Mouse (Mus musculus) monocyte, adult 5-6 weeks (primary cell): ENCODE results near the gene Tbc1d21. TPM values are rescaled to one million over a fixed set of nuclear protein-coding genes. Genes with fewer than 3 reads are reported as not detected.

Experiments
- ATAC-seq: fragments of 153-309, 156-312 bp; replicated peaks from 2 replicates; pipeline ENCODE4 v1.8.0; 2017; ENCODE audit warnings: mild to moderate bottlenecking; ENCODE audit not compliant: low TSS enrichment, insufficient number of reproducible peaks, severe bottlenecking, poor library complexity, low FRiP score
- total RNA-seq: library from RNA; stranded (forward); fragments of 200-1000, 200-491, 200-594 nt; gene quantifications from 3 replicates; pipeline ENCODE4 v1.2.3, GENCODE M21; 2017

The Tbc1d21 gene
- total RNA-seq = not detected in 3 replicates

DNA sequence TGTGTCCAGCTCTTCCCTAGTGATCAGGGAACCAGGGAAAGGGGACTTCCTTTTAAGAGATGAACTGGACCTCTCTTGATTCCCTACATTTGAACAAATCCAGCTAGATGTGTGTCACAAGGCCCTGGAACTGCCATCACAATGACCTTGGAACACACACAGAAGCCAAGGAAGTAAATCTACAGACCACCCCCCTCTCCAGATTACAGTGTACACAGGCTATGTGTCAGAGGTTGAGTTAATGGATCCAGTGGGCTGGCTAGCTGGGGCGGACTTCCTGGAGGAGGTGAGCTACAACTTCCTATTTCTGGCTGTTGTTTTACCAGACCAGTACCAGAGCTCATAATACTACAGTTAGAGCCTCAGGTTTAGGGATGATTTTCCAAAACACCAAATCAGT is at the start of gene Tbc1d21:
Tbc1d21 (minus strand) TSS at position 101 of the 400 bp plus-strand sequence.
- ATAC-seq = no peak

DNA sequence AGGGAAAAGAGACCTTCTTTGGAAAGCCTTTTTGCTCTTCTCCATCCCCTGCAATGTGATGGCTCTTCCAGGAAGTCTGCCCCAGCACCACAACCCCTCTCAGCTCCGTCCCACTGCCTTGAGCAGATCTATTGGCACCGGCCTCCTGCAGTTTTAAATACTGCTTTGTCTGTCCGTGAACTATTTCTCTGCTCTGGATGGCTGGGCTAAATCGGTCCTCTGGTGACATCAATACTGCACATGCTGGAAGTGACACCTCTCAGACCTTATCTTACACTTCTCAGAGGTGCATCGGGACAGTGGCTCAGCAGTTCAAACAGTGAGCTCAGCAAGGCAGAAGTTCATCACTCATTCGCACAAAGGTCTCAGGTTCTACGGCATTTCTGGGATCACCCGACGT is 41.3 kb upstream of the Tbc1d21 start:
- ATAC-seq = no peak

GRCm38 (mm10) chr9:58410057-58410735 is 39.9 kb upstream of the Tbc1d21 start:
- ATAC-seq = no peak

DNA sequence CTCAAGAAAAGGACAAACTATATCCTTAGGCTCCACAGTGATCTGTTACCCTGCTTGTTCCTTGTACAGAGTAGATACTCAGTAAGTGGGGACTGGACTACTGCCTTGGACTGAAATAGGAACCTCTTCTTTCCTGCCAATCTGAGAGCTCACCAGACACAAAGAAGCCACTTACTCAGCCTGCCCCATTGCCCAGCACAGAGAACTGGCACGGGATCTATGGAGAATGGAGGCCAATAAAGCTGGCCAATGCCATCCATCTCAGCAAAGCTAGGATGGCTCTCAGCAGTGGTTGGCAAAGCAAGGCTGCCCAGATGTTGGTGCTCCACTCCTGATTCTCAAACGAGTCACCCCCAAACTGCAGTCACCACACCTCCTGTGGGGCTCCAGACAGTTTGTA is 39.0 kb upstream of the Tbc1d21 start:
- ATAC-seq = no peak

GRCm38 (mm10) chr9:58404412-58404811 is 34.2 kb upstream of the Tbc1d21 start:
- ATAC-seq = no peak

GRCm38 (mm10) chr9:58401371-58402082 is 31.3 kb upstream of the Tbc1d21 start:
- no peak for ATAC-seq

DNA sequence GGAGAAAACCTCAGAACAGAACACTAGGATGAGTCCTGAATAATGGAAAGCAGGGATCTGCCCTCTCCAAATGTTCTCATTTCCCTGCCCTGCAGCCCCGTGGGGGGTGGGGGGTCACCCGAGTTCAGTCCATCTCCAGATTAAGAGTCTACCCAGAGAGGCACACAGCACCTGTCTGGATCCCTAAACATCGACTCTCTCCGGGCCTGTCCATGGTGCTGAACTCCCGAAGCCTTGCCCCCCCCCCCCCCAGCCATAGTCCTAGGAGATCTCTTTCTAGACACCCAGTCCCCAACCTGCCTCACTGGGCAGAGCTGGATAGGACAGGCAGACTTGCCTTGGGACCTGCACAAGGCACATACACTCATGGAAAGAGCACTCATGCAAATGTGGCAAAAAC is 29.4 kb upstream of the Tbc1d21 start:
- ATAC-seq = no peak

- no peak for ATAC-seq
Measured at GRCm38 (mm10) chr9:58394605-58395004, 24.4 kb upstream of the Tbc1d21 start.

DNA sequence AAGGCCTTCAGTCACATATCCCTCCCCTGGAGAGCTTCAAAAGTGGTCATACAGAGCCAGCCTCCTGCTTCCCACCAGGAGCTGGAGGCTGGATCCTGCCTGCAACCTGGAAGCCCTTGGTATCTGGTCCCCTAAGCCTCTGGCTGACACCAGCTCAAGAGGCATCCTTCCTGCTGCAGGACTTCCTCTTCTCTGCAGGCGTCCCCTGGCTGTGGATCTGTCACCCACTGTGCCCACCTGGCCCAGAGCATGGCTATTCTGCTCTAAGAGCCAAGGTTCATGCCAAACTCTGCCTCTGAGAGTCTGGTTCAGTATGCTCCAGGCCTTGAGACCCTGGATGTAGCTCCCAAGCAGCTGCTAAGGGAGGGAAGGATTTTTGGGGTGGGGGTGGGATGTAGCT is 23.6 kb upstream of the Tbc1d21 start:
- no peak for ATAC-seq

GRCm38 (mm10) chr9:58388381-58388780 is 18.1 kb upstream of the Tbc1d21 start:
- no peak for ATAC-seq

- no peak for ATAC-seq
Measured at GRCm38 (mm10) chr9:58378878-58379277, 8.6 kb upstream of the Tbc1d21 start.

GRCm38 (mm10) chr9:58373912-58374431 is 3.7 kb upstream of the Tbc1d21 start:
- ATAC-seq = no peak

GRCm38 (mm10) chr9:58371914-58372313 is 1.7 kb upstream of the Tbc1d21 start:
- no peak for ATAC-seq

- no peak for ATAC-seq
Measured at GRCm38 (mm10) chr9:58369644-58370043, 611 bp downstream of the Tbc1d21 start.

- no peak for ATAC-seq
Measured at GRCm38 (mm10) chr9:58364325-58364724, 5.9 kb downstream of the Tbc1d21 start.

DNA sequence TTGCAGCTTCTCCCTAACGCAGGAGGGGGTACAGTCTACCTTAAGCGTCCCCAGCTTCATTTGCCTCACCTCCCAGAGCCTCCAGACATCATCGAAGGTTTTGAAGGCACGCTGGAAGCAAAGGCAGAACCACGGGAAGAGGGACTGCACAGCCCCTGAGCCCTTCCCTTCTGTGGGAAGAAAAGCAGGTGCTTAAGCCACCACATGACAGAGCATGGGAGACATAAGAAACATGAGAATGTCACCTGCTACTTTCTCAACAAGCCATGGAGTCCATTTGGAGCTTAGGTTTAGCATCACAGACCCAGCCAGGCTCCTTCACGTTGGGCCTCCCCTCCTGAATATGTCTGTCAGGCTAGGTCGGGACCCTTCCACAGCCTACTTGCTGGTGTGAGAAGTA is 8.3 kb downstream of the Tbc1d21 start:
- no peak for ATAC-seq

GRCm38 (mm10) chr9:58361373-58361772 is 8.9 kb downstream of the Tbc1d21 start:
- no peak for ATAC-seq

DNA sequence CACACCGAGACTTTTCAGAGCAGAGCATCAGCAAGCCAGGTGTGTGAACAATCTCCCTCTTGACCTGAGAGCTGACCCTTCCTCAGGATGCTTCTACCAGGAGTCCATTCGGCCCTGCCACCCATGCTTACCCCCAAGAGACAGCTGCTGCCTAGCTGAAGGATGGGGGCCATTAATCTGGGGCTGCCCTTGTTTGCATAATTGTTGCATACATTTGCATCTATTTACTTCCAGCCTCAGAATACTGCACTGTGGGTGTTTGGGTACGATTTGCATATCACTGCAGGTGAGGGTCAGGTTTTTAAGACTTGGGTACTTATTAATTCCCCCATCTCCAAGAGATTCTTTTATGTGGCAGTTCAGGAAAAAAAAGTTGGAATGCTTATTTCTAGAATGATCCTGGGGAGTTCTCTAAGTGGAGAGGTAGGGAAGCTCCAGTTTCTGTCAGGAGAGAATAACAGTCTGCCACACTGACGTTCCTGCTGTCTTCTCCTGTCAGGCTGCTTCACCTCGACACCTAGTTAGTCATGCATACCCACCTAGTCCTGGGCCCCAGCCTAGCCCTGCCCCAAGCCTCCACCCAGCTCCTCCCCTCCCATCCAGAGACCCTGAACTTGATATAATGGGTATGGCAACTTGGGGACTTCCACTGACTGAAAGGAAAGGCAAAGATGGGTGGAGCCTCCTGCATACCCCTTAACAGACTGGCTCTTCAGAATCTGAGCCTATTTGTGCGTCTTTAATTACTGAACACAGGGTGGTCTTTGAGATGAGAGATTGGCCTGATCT is 14.8 kb downstream of the Tbc1d21 start:
- no peak for ATAC-seq

DNA sequence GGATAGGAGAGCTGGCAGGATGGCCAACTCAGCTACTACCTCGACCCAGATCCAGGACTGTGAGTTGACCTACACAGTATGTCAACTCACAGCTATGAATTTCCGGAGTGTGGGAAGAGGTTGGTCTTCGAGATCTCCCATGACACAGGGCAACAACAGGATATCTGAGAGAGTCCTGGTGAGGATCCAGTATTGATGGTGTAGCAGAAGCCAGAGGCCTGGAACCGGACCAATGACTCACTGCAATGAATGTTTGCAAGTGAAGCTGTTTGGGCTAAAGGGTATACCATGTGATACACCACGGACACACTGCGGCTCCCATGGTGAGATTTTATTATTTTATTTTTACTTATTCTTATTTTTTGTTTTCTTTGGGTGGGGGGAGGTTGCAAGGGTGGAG is 15.6 kb downstream of the Tbc1d21 start:
- ATAC-seq = no peak
